Mouse (Mus musculus) B cell, adult 67 days (primary cell): ENCODE data around the gene Vwa2. TPM values are rescaled to one million over a fixed set of nuclear protein-coding genes. Genes with fewer than 3 reads are reported as not detected.

Source experiments
- total RNA-seq, 2 experiments: library from RNA; stranded (reverse); gene quantifications; 4 replicates each; pipeline ENCODE4 v1.2.4; 2023

Gene Vwa2
- total RNA-seq = not detected

DNA sequence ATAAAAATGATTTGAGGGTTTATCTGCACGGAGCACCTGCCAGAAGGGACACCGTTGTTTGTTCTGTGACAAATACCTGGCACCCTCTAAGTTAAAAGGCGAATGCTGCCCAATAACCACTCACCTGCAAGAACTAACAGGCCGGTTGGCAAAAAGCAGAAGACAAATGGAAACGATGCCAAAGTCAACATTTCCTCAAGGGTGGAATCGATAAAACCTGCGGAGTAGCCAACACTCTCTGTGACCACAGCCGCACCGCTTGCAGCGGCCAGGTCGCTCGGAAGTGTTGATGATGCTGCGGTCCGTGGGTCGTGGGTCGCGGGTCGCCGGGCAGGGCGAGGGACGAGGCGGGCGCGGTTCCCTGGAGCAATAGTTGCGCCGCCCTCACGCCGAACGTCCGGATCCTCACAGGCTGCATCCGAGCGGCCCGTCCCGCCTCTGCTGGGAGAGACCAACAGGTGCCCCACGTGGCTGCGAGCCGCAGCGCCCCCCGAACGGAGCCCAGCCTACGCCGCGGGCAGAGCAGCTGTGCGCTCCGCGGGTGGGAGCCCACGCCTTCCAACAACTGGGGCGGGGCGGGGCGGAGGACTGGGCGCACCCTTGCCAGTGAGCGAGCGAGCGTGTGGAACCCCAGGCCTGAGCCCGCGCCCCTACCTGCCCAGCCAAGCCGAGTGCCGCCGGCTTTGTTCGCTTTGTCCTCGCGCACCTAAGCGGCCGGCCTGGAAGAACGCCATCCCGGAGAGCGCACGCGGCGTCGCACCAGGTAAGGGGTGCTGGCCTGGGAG lies at the start of gene Vwa2:
Gene Vwa2, plus strand, starts transcription at position 434 of the 785 bp plus-strand sequence.

DNA sequence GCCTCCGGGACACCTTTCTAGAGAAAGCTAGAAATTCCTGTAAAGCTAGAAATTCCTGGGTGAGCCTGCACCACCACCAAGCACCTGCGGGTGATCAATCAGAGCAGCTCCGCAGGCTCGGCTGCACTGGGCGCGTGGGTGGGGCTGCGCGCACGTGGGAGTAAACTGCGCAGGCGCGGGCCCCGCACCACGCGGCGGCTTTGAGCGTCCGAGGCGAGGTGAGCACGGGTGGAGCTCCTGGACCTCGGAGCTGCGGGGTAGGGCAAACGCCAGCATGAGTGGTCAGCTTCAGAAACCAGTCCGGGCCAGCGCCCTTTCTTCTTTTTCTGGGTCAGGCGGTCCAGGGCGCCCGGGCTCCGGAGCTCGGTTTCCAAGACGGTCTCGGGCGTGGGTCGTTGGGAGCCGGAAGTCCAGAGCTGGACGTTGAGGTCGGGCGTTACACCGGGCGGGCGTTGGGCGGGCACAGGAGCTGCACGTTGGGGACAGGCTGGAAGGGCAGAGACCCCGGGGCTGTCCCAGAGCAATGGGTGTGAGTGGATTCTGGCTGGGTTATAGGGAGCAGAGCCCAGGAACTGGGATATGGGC lies 47.9 kb upstream of the Vwa2 start, which contains the start of gene Tdrd1:
Gene Tdrd1, plus strand, starts transcription at position 163 of the 585 bp plus-strand sequence.

Other genes with a start within 250 kb of the Vwa2 start
- gene Adrb1, start 152.1 kb upstream of the Vwa2 start, total RNA-seq = not detected
- gene Ccdc186, start 52.1 kb upstream of the Vwa2 start, total RNA-seq = 10 to 100 TPM; 33.0 to 35.7 TPM
- gene Tdrd1, start 48.0 kb upstream of the Vwa2 start, total RNA-seq = not detected
- not detected for gene Afap1l2, start 134.0 kb downstream of the Vwa2 start, total RNA-seq